Mouse (Mus musculus): ENCODE measurements at regions not wholly inside any gene's neighbourhood (a gene's known extent, or its start where the extent isn't known, plus 50 kb on each side); places are given as distances from the start of the nearest gene placed in this dataset.

DNA sequence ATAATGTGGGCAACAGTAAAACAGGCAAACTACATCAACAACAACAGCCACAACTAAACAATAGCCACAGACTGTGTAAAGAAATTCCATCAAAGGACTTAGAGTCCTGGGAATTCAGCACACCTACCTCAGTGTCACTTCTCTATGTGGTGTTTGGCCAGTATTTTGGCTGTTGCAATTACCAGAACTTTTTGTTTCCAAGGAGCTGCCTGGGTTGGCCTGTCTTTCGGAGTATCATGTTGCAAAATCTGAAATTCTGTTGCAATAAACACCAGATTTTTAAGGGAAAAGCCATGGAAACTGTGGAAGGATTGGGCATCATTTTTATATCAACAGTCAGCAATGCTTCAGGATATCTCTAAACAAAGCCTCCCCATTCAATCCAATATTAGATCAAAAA, 275.1 kb upstream of the Gm11146 start:
- H3K9ac ChIP-seq (replicated peaks; ENCODE audit: low read length, poor library complexity, severe bottlenecking), result no peak overlapping the region
- H3K27me3 ChIP-seq (ENCODE audit: insufficient read depth, low read length), result no peaks in the 10 kb centered on the region
- H3K9me3 ChIP-seq (ENCODE audit: low read length), result no peaks in the 10 kb centered on the region
- no peaks in the 10 kb centered on the region for H3K36me3 ChIP-seq (ENCODE audit: insufficient read depth, low read length)
- no peak for DNase-seq (ENCODE audit: low spot score)
- no peak overlapping the region for H3K27ac ChIP-seq (ENCODE audit: low read depth, low read length)
- WGBS, result 94% methylated on average over 1 of the region's 1 CpGs
- no peak overlapping the region for H3K4me2 ChIP-seq (ENCODE audit: low read depth, low read length, poor library complexity, severe bottlenecking)
- H3K4me1 ChIP-seq (ENCODE audit: insufficient read depth, low read length), result no peaks in the 10 kb centered on the region
- no peak overlapping the region for H3K4me3 ChIP-seq (ENCODE audit: low read depth, low read length)
- ATAC-seq (ENCODE audit: low FRiP score), result no peak
- TF ChIP-seq CTCF (IDR thresholded peaks at IDR 0.05), result no peak

DNA sequence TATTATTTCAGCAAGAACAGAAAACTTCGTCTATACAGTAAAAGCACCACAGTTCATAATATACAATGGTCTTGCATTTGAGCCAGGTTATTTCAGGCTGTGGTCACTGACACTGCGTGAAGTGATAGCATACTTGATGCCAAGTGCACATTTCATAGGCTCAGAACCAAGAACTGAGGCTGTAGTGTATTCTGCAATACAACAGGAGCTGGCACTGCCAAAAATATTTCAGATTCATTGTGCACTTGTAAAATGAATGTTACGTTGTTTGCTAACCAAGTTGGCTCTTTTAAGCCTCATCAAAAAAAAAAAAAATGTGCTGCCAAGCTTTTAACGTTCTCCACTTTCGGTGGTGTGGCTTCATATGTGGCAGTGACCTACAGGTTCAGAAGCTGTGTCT, 261.4 kb upstream of the Gm11146 start:
- no peak for ATAC-seq (ENCODE audit: low FRiP score)
- no peak overlapping the region for H3K9ac ChIP-seq (replicated peaks; ENCODE audit: low read length, poor library complexity, severe bottlenecking)
- H3K9me3 ChIP-seq (ENCODE audit: low read length), result no peaks in the 10 kb centered on the region
- H3K4me3 ChIP-seq (ENCODE audit: low read depth, low read length), result no peak overlapping the region
- no peaks in the 10 kb centered on the region for H3K4me1 ChIP-seq (ENCODE audit: insufficient read depth, low read length)
- WGBS, result 71% methylated on average over 5 of the region's 5 CpGs
- H3K27me3 ChIP-seq (ENCODE audit: insufficient read depth, low read length), result no peaks in the 10 kb centered on the region
- DNase-seq (ENCODE audit: low spot score), result peak; percentile 26
- H3K27ac ChIP-seq (ENCODE audit: low read depth, low read length), result no peak overlapping the region
- H3K36me3 ChIP-seq (ENCODE audit: insufficient read depth, low read length), result no peaks in the 10 kb centered on the region
- H3K4me2 ChIP-seq (ENCODE audit: low read depth, low read length, poor library complexity, severe bottlenecking), result no peak overlapping the region
- no peak for TF ChIP-seq CTCF (IDR thresholded peaks at IDR 0.05)

- no peak for TF ChIP-seq CTCF (IDR thresholded peaks at IDR 0.05)
- DNase-seq (ENCODE audit: low spot score), result peak; percentile 79
- no peak overlapping the region for H3K4me3 ChIP-seq (ENCODE audit: low read depth, low read length)
Measured at GRCm38 (mm10) chr16:77852066-77852781, 250.3 kb upstream of the Gm11146 start.

DNA sequence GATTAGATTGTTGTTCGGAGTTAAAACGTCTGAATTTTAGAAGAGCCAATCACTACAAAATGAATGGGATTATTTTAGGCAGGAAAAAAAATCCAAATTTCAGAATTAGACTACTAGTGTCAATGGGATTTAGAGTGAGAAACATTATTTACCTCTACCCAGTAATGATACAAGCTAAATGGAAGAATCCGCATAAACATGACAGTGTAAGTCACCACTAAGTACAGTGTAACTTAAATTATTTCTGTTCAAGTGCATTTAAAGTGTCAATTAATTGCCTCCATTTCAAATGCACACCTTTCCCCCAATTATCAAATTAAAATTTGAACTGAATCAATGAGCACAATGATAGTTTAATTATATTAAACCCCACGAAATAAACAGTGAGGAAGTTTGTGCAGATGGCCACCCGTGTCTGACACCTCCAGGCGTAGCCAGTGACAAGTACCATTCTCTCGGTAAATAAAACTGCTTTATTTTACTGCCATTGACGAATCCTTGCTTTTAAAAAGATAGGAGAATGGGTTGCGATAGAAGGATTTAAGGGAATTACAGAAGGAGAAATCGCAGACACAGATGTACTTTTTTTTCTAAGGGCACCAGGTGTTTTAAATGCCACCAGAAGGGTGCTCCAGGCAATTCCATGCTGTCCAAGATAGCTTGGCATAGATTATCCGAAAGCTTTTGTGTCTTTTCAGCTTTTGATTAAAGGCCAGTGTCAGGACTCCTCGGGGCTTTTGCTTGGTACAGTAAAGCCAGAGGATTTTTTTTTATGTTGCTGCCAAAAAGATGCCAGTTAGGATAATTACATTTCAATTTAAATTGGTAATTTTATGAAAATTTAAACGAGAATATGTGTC, 249.5 kb upstream of the Gm11146 start:
- Histone ChIP-seq H3K36me3 (ENCODE audit: insufficient read depth, low read length) (no peaks in the 10 kb centered on the region), H3K9me3 (ENCODE audit: low read length) (no peaks in the 10 kb centered on the region), H3K27ac (ENCODE audit: low read depth, low read length) (0 out of 2 replicates have a peak overlapping the region, but pooled peaks have one; percentile 27), H3K4me3 (ENCODE audit: low read depth, low read length) (no peak overlapping the region), H3K27me3 (ENCODE audit: insufficient read depth, low read length) (no peaks in the 10 kb centered on the region), H3K4me1 (ENCODE audit: insufficient read depth, low read length) (no peaks in the 10 kb centered on the region), H3K9ac (replicated peaks; ENCODE audit: low read length, poor library complexity, severe bottlenecking) (no peak overlapping the region), H3K4me2 (ENCODE audit: low read depth, low read length, poor library complexity, severe bottlenecking) (no peak overlapping the region)
- no peak; the same call in 1 of the 2 replicates for ATAC-seq (ENCODE audit: low FRiP score)
- 30% methylated on average over 13 of the region's 13 CpGs for WGBS
- DNase-seq (ENCODE audit: low spot score), result peak; percentile 86
- TF ChIP-seq CTCF (IDR thresholded peaks at IDR 0.05), result peak; percentile 12; the same call in 1 of the 2 replicates

More at GRCm38 (mm10) chr16:77852066-77852781, 250.3 kb upstream of the Gm11146 start:
- H3K27ac ChIP-seq (ENCODE audit: low read depth, low read length), result peak overlapping the region; percentile 27; the same call in 1 of the 2 replicates
- no peaks in the 10 kb centered on the region for H3K9me3 ChIP-seq (ENCODE audit: low read length)
- H3K9ac ChIP-seq (replicated peaks; ENCODE audit: low read length, poor library complexity, severe bottlenecking), result no peak overlapping the region
- H3K36me3 ChIP-seq (ENCODE audit: insufficient read depth, low read length), result no peaks in the 10 kb centered on the region
- no peaks in the 10 kb centered on the region for H3K4me1 ChIP-seq (ENCODE audit: insufficient read depth, low read length)
- no peak; the same call in 1 of the 2 replicates for ATAC-seq (ENCODE audit: low FRiP score)
- WGBS, result 62% methylated on average over 6 of the region's 6 CpGs
- H3K27me3 ChIP-seq (ENCODE audit: insufficient read depth, low read length), result no peaks in the 10 kb centered on the region
- H3K4me2 ChIP-seq (ENCODE audit: low read depth, low read length, poor library complexity, severe bottlenecking), result no peak overlapping the region

- H3K36me3 ChIP-seq (ENCODE audit: insufficient read depth, low read length), result no peaks in the 10 kb centered on the region
- DNase-seq (ENCODE audit: low spot score), result no peak
- no peaks in the 10 kb centered on the region for H3K27me3 ChIP-seq (ENCODE audit: insufficient read depth, low read length)
- no peak for ATAC-seq (ENCODE audit: low FRiP score)
- TF ChIP-seq CTCF (IDR thresholded peaks at IDR 0.05), result no peak
- no peak overlapping the region for H3K27ac ChIP-seq (ENCODE audit: low read depth, low read length)
- no peak overlapping the region for H3K4me2 ChIP-seq (ENCODE audit: low read depth, low read length, poor library complexity, severe bottlenecking)
- WGBS, result 57% methylated on average over 2 of the region's 2 CpGs
- H3K9ac ChIP-seq (replicated peaks; ENCODE audit: low read length, poor library complexity, severe bottlenecking), result no peak overlapping the region
- H3K4me3 ChIP-seq (ENCODE audit: low read depth, low read length), result no peak overlapping the region
- H3K9me3 ChIP-seq (ENCODE audit: low read length), result no peaks in the 10 kb centered on the region
- no peaks in the 10 kb centered on the region for H3K4me1 ChIP-seq (ENCODE audit: insufficient read depth, low read length)
Measured at GRCm38 (mm10) chr16:77835767-77836166, 233.9 kb upstream of the Gm11146 start.
